Mouse (Mus musculus) lung, embryonic 14.5 days (tissue): ENCODE data around the gene Samd15. TPM values are rescaled to one million over a fixed set of nuclear protein-coding genes. Genes with fewer than 3 reads are reported as not detected.

ENCODE experiments used
- ATAC-seq: fragments of 200-750 bp; cut with Nextera tagmentation; 2 replicates; pipeline ENCODE4 v1.8.0; 2017; ENCODE audit warnings: mild to moderate bottlenecking, moderate TSS enrichment, moderate library complexity; ENCODE audit not compliant: insufficient read depth
- DNase-seq: peaks from one replicate; pipeline ENCODE4 v3.0.0-alpha.2; 2015
- H3K27ac ChIP-seq: fragments of 300-500 bp; sonication (generic); 2 replicates; pipeline ENCODE4 v1.5.1; 2014; ENCODE audit warnings: low read depth, mild to moderate bottlenecking, moderate library complexity
- H3K27me3 ChIP-seq: fragments of 300-500 bp; sonication (generic); 2 replicates; pipeline ENCODE4 v1.6.1; 2014; ENCODE audit warnings: low read length, control low read depth; ENCODE audit not compliant: insufficient read depth
- H3K36me3 ChIP-seq: fragments of 300-500 bp; sonication (generic); 2 replicates; pipeline ENCODE4 v1.6.1; 2014; ENCODE audit warnings: control low read depth; ENCODE audit not compliant: insufficient read depth
- H3K4me1 ChIP-seq: fragments of 300-500 bp; sonication (generic); 2 replicates; pipeline ENCODE4 v1.6.1; 2014; ENCODE audit warnings: antibody characterized with exemption, control low read depth; ENCODE audit not compliant: insufficient read depth
- H3K4me2 ChIP-seq: fragments of 300-500 bp; sonication (generic); 2 replicates; pipeline ENCODE4 v1.6.1; 2014; ENCODE audit warnings: mild to moderate bottlenecking
- H3K4me3 ChIP-seq: fragments of 300-500 bp; sonication (generic); 2 replicates; pipeline ENCODE4 v1.5.1; 2014; ENCODE audit warnings: low read depth, low read length
- H3K9ac ChIP-seq: fragments of 300-500 bp; sonication (generic); 2 replicates; pipeline ENCODE4 v1.6.1; 2014
- H3K9me3 ChIP-seq: fragments of 300-500 bp; sonication (generic); 2 replicates; pipeline ENCODE4 v1.6.1; 2016; ENCODE audit warnings: low read depth, low read length, control low read depth
- CTCF ChIP-seq: IDR thresholded peaks from 2 replicates; pipeline ENCODE4 v1.5.1; 2016; ENCODE audit warnings: antibody characterized with exemption, low read depth
- WGBS: fragments of 180-500 bp; shearing (Covaris S2); extraction: QIAGEN DNeasy Blood & Tissue Kit; methylation state at CpG from one replicate; pipeline ENCODE4 v1.1.7; 2014; 5-methylcytosine and 5-hydroxymethylcytosine counted together
- polyA plus RNA-seq: library from polyadenylated mRNA; unstranded; fragments of >200 nt; fragmentation: Nextera tagmentation; extraction: Ambion mirVana; gene quantifications from 2 replicates; pipeline ENCODE4 v1.2.1, GENCODE M21; 2014

Gene Samd15
- polyA plus RNA-seq, 1 experiment from 2014 or later: 1.8 TPM

GRCm38 (mm10) chr12:87212844-87213606 is 13.5 kb downstream of the Samd15 start:
- WGBS: 39% methylated on average over 2 of the region's 2 CpGs
- no peak for ATAC-seq
- no peaks in the 10 kb centered on the region for H3K36me3 ChIP-seq

GRCm38 (mm10) chr12:87216053-87216452 is 16.5 kb downstream of the Samd15 start:
- Histone ChIP-seq H3K9me3 (no peaks in the 10 kb centered on the region), H3K9ac (no peak overlapping the region), H3K4me2 (no peak overlapping the region), H3K36me3 (no peaks in the 10 kb centered on the region), H3K4me3 (no peak overlapping the region), H3K4me1 (no peaks in the 10 kb centered on the region), H3K27me3 (no peaks in the 10 kb centered on the region), H3K27ac (no peak overlapping the region)
- WGBS: 58% methylated on average over 2 of the region's 2 CpGs
- ATAC-seq (no peak), DNase-seq (no peak)
- no peak for TF ChIP-seq CTCF

More at GRCm38 (mm10) chr12:87212844-87213606, 13.5 kb downstream of the Samd15 start:
- no peaks in the 10 kb centered on the region for H3K4me1 ChIP-seq
- H3K4me2 ChIP-seq: no peak overlapping the region
- DNase-seq: no peak
- H3K27ac ChIP-seq: no peak overlapping the region
- TF ChIP-seq CTCF: no peak
- no peaks in the 10 kb centered on the region for H3K27me3 ChIP-seq
- no peaks in the 10 kb centered on the region for H3K9me3 ChIP-seq
- H3K4me3 ChIP-seq: no peak overlapping the region
- H3K9ac ChIP-seq: no peak overlapping the region

GRCm38 (mm10) chr12:87217596-87217995 is 18.1 kb downstream of the Samd15 start:
- TF ChIP-seq CTCF: no peak

GRCm38 (mm10) chr12:87219362-87219761 is 19.8 kb downstream of the Samd15 start:
- H3K4me3 ChIP-seq: no peak overlapping the region
- no peak for TF ChIP-seq CTCF
- no peaks in the 10 kb centered on the region for H3K27me3 ChIP-seq
- DNase-seq: peak; percentile 75
- no peak overlapping the region for H3K27ac ChIP-seq
- H3K9me3 ChIP-seq: no peaks in the 10 kb centered on the region
- H3K9ac ChIP-seq: no peak overlapping the region
- H3K4me1 ChIP-seq: no peaks in the 10 kb centered on the region
- peak; percentile 21; the same call in 1 of the 2 replicates for ATAC-seq
- 32% methylated on average over 7 of the region's 7 CpGs for WGBS
- H3K4me2 ChIP-seq: no peak overlapping the region
- H3K36me3 ChIP-seq: no peaks in the 10 kb centered on the region

More at GRCm38 (mm10) chr12:87217596-87217995, 18.1 kb downstream of the Samd15 start:
- no peak for ATAC-seq
- Histone ChIP-seq H3K36me3 (no peaks in the 10 kb centered on the region), H3K27me3 (no peaks in the 10 kb centered on the region), H3K4me3 (no peak overlapping the region), H3K4me1 (no peaks in the 10 kb centered on the region), H3K4me2 (no peak overlapping the region), H3K9ac (no peak overlapping the region), H3K27ac (no peak overlapping the region), H3K9me3 (no peaks in the 10 kb centered on the region)
- no peak for DNase-seq

GRCm38 (mm10) chr12:87224950-87225349 is 25.4 kb downstream of the Samd15 start:
- H3K9me3 ChIP-seq: no peaks in the 10 kb centered on the region
- ATAC-seq (no peak), DNase-seq (no peak)
- no peaks in the 10 kb centered on the region for H3K36me3 ChIP-seq
- TF ChIP-seq CTCF: no peak
- 70% methylated on average over 10 of the region's 10 CpGs for WGBS
- no peak overlapping the region for H3K9ac ChIP-seq
- H3K4me3 ChIP-seq: no peak overlapping the region
- H3K27ac ChIP-seq: no peak overlapping the region
- H3K4me2 ChIP-seq: no peak overlapping the region
- no peaks in the 10 kb centered on the region for H3K4me1 ChIP-seq
- no peaks in the 10 kb centered on the region for H3K27me3 ChIP-seq

GRCm38 (mm10) chr12:87226801-87227200 is 27.3 kb downstream of the Samd15 start:
- no peak for ATAC-seq
- Histone ChIP-seq H3K9ac (no peak overlapping the region), H3K36me3 (no peaks in the 10 kb centered on the region), H3K4me2 (no peak overlapping the region), H3K27me3 (no peaks in the 10 kb centered on the region), H3K9me3 (no peaks in the 10 kb centered on the region), H3K4me3 (no peak overlapping the region), H3K4me1 (no peaks in the 10 kb centered on the region), H3K27ac (no peak overlapping the region)
- DNase-seq: no peak
- TF ChIP-seq CTCF: no peak
- 74% methylated on average over 7 of the region's 7 CpGs for WGBS

GRCm38 (mm10) chr12:87229633-87230032 is 30.1 kb downstream of the Samd15 start:
- TF ChIP-seq CTCF: no peak
- WGBS: 93% methylated on average over 2 of the region's 2 CpGs
- Histone ChIP-seq H3K9ac (no peak overlapping the region), H3K9me3 (no peaks in the 10 kb centered on the region), H3K27me3 (no peaks in the 10 kb centered on the region), H3K4me1 (no peaks in the 10 kb centered on the region), H3K36me3 (no peaks in the 10 kb centered on the region), H3K4me3 (no peak overlapping the region), H3K27ac (no peak overlapping the region), H3K4me2 (no peak overlapping the region)
- ATAC-seq (no peak), DNase-seq (no peak)
